Mouse (Mus musculus): Measurements from ENCODE around the gene Ifnk. TPM values are rescaled to one million over a fixed set of nuclear protein-coding genes. Genes with fewer than 3 reads are reported as not detected.

Gene Ifnk
- not detected for total RNA-seq (2023)

GRCm38 (mm10) chr4:35151756-35152155 lies at the start of gene Ifnk:
Gene Ifnk (plus strand): TSS chr4:35152056.

GRCm38 (mm10) chr4:35156751-35157611 lies 5.1 kb downstream of the Ifnk start, which contains the start of gene Mob3b:
Gene Mob3b (minus strand): TSS chr4:35157484.

Other genes with a start within 250 kb of the Ifnk start
- gene Mob3b, start 5.4 kb downstream of the Ifnk start, total RNA-seq (2023) = 10 to 100 TPM; 17.2 to 19.5 TPM
- gene C9orf72, start 74.1 kb downstream of the Ifnk start, total RNA-seq (2023) = 10 to 100 TPM; 12.5 to 14.7 TPM